Mouse (Mus musculus): ENCODE measurements at regions not wholly inside any gene's neighbourhood (a gene's known extent, or its start where the extent isn't known, plus 50 kb on each side); places are given as distances from the start of the nearest gene placed in this dataset.

DNA sequence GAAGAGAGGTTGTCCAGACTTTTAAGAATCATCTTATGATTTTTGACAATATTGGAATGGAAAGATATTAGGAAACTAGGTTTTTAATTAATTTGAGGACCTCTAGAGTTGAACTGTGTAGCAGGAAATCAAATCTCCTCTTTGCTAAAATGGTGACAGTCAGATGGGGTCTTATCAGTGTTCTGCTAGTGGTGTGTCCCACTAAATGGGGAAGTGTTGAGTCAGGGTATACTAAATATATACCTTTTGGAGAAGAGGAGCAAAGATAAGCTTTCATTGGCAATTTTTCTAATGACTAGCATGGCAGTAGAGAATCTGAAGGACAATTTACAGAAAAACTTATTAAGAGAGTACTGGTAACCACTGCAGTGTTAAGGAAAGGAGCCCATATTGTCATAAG lies 889.4 kb downstream of the Diaph3 start:
- TF ChIP-seq GATA1 (IDR thresholded peaks at IDR 0.05; ENCODE audit: borderline replicate concordance, low read length) = no peak
- TF ChIP-seq FLI1 (IDR thresholded peaks at IDR 0.05; ENCODE audit: low read length) = no peak
